Mouse (Mus musculus): ENCODE measurements at regions not wholly inside any gene's neighbourhood (a gene's known extent, or its start where the extent isn't known, plus 50 kb on each side); places are given as distances from the start of the nearest gene placed in this dataset.

- no peak for DNase-seq
Measured at GRCm38 (mm10) chr5:132759751-132760150, 216.6 kb upstream of the Auts2 start.

- DNase-seq, result no peak
Measured at GRCm38 (mm10) chr5:132758941-132759340, 215.8 kb upstream of the Auts2 start.

GRCm38 (mm10) chr5:132737966-132738365 lies 194.8 kb upstream of the Auts2 start:
- no peak for DNase-seq

GRCm38 (mm10) chr5:132728689-132729189 lies 185.6 kb upstream of the Auts2 start:
- no peak for DNase-seq

GRCm38 (mm10) chr5:132724467-132724866 lies 181.3 kb upstream of the Auts2 start:
- no peak for DNase-seq

- no peak for DNase-seq
Measured at GRCm38 (mm10) chr5:132710301-132710700, 167.2 kb upstream of the Auts2 start.

GRCm38 (mm10) chr5:132707531-132707930 lies 164.4 kb upstream of the Auts2 start:
- DNase-seq, result no peak

- peak; percentile 5 for DNase-seq
Measured at GRCm38 (mm10) chr5:132703455-132704100, 160.4 kb upstream of the Auts2 start.

- no peak for DNase-seq
Measured at GRCm38 (mm10) chr5:132702573-132702972, 159.4 kb upstream of the Auts2 start.

- no peak for DNase-seq
Measured at GRCm38 (mm10) chr5:132690784-132691183, 147.6 kb upstream of the Auts2 start.

GRCm38 (mm10) chr5:132675261-132675660 lies 132.1 kb upstream of the Auts2 start:
- DNase-seq, result no peak

GRCm38 (mm10) chr5:132673599-132674305 lies 130.6 kb upstream of the Auts2 start:
- peak; percentile 14 for DNase-seq

- DNase-seq, result no peak
Measured at GRCm38 (mm10) chr5:132671496-132671895, 128.4 kb upstream of the Auts2 start.

- DNase-seq, result no peak
Measured at GRCm38 (mm10) chr5:132667316-132667715, 124.2 kb upstream of the Auts2 start.

- no peak for DNase-seq
Measured at GRCm38 (mm10) chr5:132661266-132661665, 118.1 kb upstream of the Auts2 start.

GRCm38 (mm10) chr5:132660036-132660435 lies 116.9 kb upstream of the Auts2 start:
- DNase-seq, result no peak

- DNase-seq, result no peak
Measured at GRCm38 (mm10) chr5:132654382-132654781, 111.2 kb upstream of the Auts2 start.

GRCm38 (mm10) chr5:132653694-132654300 lies 110.7 kb upstream of the Auts2 start:
- peak; percentile 8 for DNase-seq

GRCm38 (mm10) chr5:132652201-132652600 lies 109.1 kb upstream of the Auts2 start:
- DNase-seq, result no peak

GRCm38 (mm10) chr5:132649771-132650170 lies 106.6 kb upstream of the Auts2 start:
- no peak for DNase-seq

GRCm38 (mm10) chr5:132648751-132649150 lies 105.6 kb upstream of the Auts2 start:
- DNase-seq, result no peak

GRCm38 (mm10) chr5:132644646-132645172 lies 101.6 kb upstream of the Auts2 start:
- DNase-seq, result no peak

- DNase-seq, result no peak
Measured at GRCm38 (mm10) chr5:132643270-132643669, 100.1 kb upstream of the Auts2 start.
